19 mouse cellular contexts compared by ENCODE assay signal in genomic region chr2:165003108-165003507, GRCm38 (mm10). TPM values are rescaled to one million over a fixed set of nuclear protein-coding genes. Genes with fewer than 3 reads are reported as not detected.
DNase-seq lines count a peak whose midpoint lies in the region; ATAC-seq and TF ChIP-seq lines count a peak whose summit lies in the region.
"Had no signal": no experiment of that assay in that cellular context is flagged by ENCODE, and none has a peak within 500 bp of the region (broad histone marks: within the 10 kb centered on the region; RNA-seq: fewer than 3 reads in every experiment).

No protein-coding gene starts in this region.

- no peaks in the 10 kb centered on the region for H3K27me3 ChIP-seq in forebrain, postnatal 0 days (ENCODE audit: insufficient read depth, low read length)
- peaks cover 20% of the 10 kb centered on the region for H3K27me3 ChIP-seq in forebrain, embryonic 13.5 days
- H3K27me3 ChIP-seq: midbrain, embryonic 15.5 days had no signal

- peak; percentile 27 for DNase-seq in cerebellum, adult 11-12 months
- DNase-seq in forebrain, postnatal 0 days, result no peak
- DNase-seq in layer of hippocampus, adult 2 months (ENCODE audit: low spot score in 2 of 2), result no peak
- DNase-seq in layer of hippocampus, adult 9-11 months, result no peak
- peak; percentile 22 to 62 for DNase-seq in kidney, postnatal 25 days
- DNase-seq: adrenal gland, postnatal 25 days; gastrocnemius, adult 2 months; heart, postnatal 36 days; liver, embryonic 13.5 days; lung, adult 2 months; lung, postnatal 14 days; thymus, postnatal 14 days had no signal

- no peak for ATAC-seq in cerebellum, adult (ENCODE audit: insufficient number of reproducible peaks, low FRiP score, low TSS enrichment)
- ATAC-seq in forebrain, postnatal 0 days, result no peak
- no peak for ATAC-seq in forebrain, embryonic 13.5 days
- ATAC-seq: midbrain, embryonic 15.5 days had no signal

- H3K36me3 ChIP-seq in forebrain, postnatal 0 days (ENCODE audit: insufficient read depth), result peaks cover 89% of the 10 kb centered on the region
- H3K36me3 ChIP-seq in forebrain, embryonic 13.5 days (ENCODE audit: poor library complexity, severe bottlenecking), result peaks cover 98% of the 10 kb centered on the region

- H3K9ac ChIP-seq in forebrain, postnatal 0 days, result no peak overlapping the region
- H3K9ac ChIP-seq in forebrain, embryonic 13.5 days, result no peak overlapping the region
- H3K9ac ChIP-seq: hindbrain, embryonic 13.5 days; liver, embryonic 13.5 days; midbrain, embryonic 15.5 days had no signal

- H3K9me3 ChIP-seq in forebrain, postnatal 0 days (ENCODE audit: low read length), result no peaks in the 10 kb centered on the region
- H3K9me3 ChIP-seq in forebrain, embryonic 13.5 days (replicated peaks), result no peaks in the 10 kb centered on the region
- H3K9me3 ChIP-seq: forebrain, embryonic 10.5 days; hindbrain, embryonic 13.5 days; liver, embryonic 13.5 days; midbrain, embryonic 15.5 days had no signal

- H3K4me1 ChIP-seq in forebrain, postnatal 0 days (ENCODE audit: insufficient read depth), result no peaks in the 10 kb centered on the region
- peaks cover 8% of the 10 kb centered on the region for H3K4me1 ChIP-seq in forebrain, embryonic 13.5 days

- H3K27ac ChIP-seq in forebrain, postnatal 0 days (ENCODE audit: low read depth, low read length), result no peak overlapping the region
- no peak overlapping the region for H3K27ac ChIP-seq in forebrain, embryonic 13.5 days
- peak overlapping the region; percentile 3; the same call in 1 of the 2 replicates for H3K27ac ChIP-seq in layer of hippocampus, adult 2 months
- H3K27ac ChIP-seq: forebrain, embryonic 10.5 days; gastrocnemius, adult 2 months; hindbrain, embryonic 13.5 days; kidney, postnatal 0 days; left cerebral cortex, adult 2 months; liver, embryonic 13.5 days; midbrain, embryonic 15.5 days had no signal

- WGBS in forebrain, postnatal 0 days, result 79% methylated on average over 3 of the region's 3 CpGs
- WGBS in forebrain, embryonic 13.5 days, result 78% methylated on average over 3 of the region's 3 CpGs

- no peak overlapping the region for H3K4me3 ChIP-seq in forebrain, postnatal 0 days (ENCODE audit: low read depth, low read length)
- no peak overlapping the region for H3K4me3 ChIP-seq in forebrain, embryonic 13.5 days
- no peak overlapping the region for H3K4me3 ChIP-seq in layer of hippocampus, adult 2 months
- H3K4me3 ChIP-seq: forebrain, embryonic 10.5 days; gastrocnemius, adult 2 months; hindbrain, embryonic 13.5 days; left cerebral cortex, adult 2 months; liver, embryonic 13.5 days; midbrain, embryonic 15.5 days had no signal

- no peak overlapping the region for H3K4me2 ChIP-seq in forebrain, postnatal 0 days (ENCODE audit: low read depth)
- H3K4me2 ChIP-seq in forebrain, embryonic 13.5 days, result no peak overlapping the region
- H3K4me2 ChIP-seq: hindbrain, embryonic 13.5 days; liver, embryonic 13.5 days; midbrain, embryonic 15.5 days had no signal

- 0 out of 2 replicates have a peak, but pooled peaks have one; percentile 5 for TF ChIP-seq CTCF in forebrain, postnatal 0 days (IDR thresholded peaks at IDR 0.05; ENCODE audit: low read depth)
- TF ChIP-seq CTCF in layer of hippocampus, adult 2 months (conservative IDR thresholded peaks at IDR 0.05), result peak; percentile 8; the same call in 1 of the 2 replicates

RNA-seq across cellular contexts. Expression of gene Ncoa5, which starts 31.6 kb away (rescaled TPM):
- 81.8 and 96.3 TPM in 2 replicates for total RNA-seq in forebrain, postnatal 0 days (2014; rRNA removed)
- polyA plus RNA-seq in forebrain, postnatal 0 days (2015; fragmentation: Nextera tagmentation; extraction: Ambion mirVana), result 49.2 and 64.4 TPM in 2 replicates
- 131 and 134 TPM in 2 replicates for polyA plus RNA-seq in forebrain, embryonic 13.5 days (2015; fragmentation: Nextera tagmentation; extraction: Ambion mirVana)
- 10 to 100 TPM; 57.8 to 63.8 TPM for total RNA-seq in layer of hippocampus, adult 2 months (2021)

RNA-seq across cellular contexts. Expression of gene Slc12a5, which starts 42.5 kb away (rescaled TPM):
- total RNA-seq in forebrain, postnatal 0 days (2014; rRNA removed), result 83.2 and 139 TPM in 2 replicates
- polyA plus RNA-seq in forebrain, postnatal 0 days (2015; fragmentation: Nextera tagmentation; extraction: Ambion mirVana), result 24.5 and 41.6 TPM in 2 replicates
- polyA plus RNA-seq in forebrain, embryonic 13.5 days (2015; fragmentation: Nextera tagmentation; extraction: Ambion mirVana), result 5.7 and 8.8 TPM in 2 replicates
- total RNA-seq in layer of hippocampus, adult 2 months (2021), result 100 to 1,000 TPM; 406 to 409 TPM

RNA-seq across cellular contexts. Expression of gene Cd40, which starts 52.3 kb away (rescaled TPM):
- 5.0 TPM in 2 replicates for total RNA-seq in forebrain, postnatal 0 days (2014; rRNA removed)
- polyA plus RNA-seq in forebrain, postnatal 0 days (2015; fragmentation: Nextera tagmentation; extraction: Ambion mirVana), result 4.7 and 7.0 TPM in 2 replicates
- 5.4 and 6.6 TPM in 2 replicates for polyA plus RNA-seq in forebrain, embryonic 13.5 days (2015; fragmentation: Nextera tagmentation; extraction: Ambion mirVana)
- under 1 TPM; 0.33 to 0.91 TPM for total RNA-seq in layer of hippocampus, adult 2 months (2021)

Comparison
In these comparisons a context has a peak if more than half of its experiments do, and no peak if none do; other contexts are left out.
1. DNase-seq: peak in cerebellum, adult 11-12 months (single experiment) and kidney, postnatal 25 days (2 of 2); none in forebrain, postnatal 0 days (single experiment), layer of hippocampus, adult 2 months (0 of 2) and layer of hippocampus, adult 9-11 months (single experiment).